Mouse (Mus musculus) liver, postnatal 0 days (tissue): ENCODE measurements around the gene Aff3. TPM values are rescaled to one million over a fixed set of nuclear protein-coding genes. Genes with fewer than 3 reads are reported as not detected.

Source experiments
- ATAC-seq: fragments of 200-750 bp; cut with Nextera tagmentation; 2 replicates; pipeline ENCODE4 v1.8.0; 2017; ENCODE audit warnings: mild to moderate bottlenecking, moderate library complexity
- DNase-seq: peaks from one replicate; pipeline ENCODE4 v3.0.0-alpha.2; 2016
- H3K27ac ChIP-seq: fragments of 300-500 bp; sonication (generic); 2 replicates; pipeline ENCODE4 v1.5.1; 2014; ENCODE audit warnings: antibody characterized with exemption, moderate library complexity, mild to moderate bottlenecking, low read depth
- H3K27me3 ChIP-seq: fragments of 300-500 bp; sonication (generic); 2 replicates; pipeline ENCODE4 v1.6.1; 2014; ENCODE audit warnings: low read length, control low read depth, mixed read lengths; ENCODE audit not compliant: insufficient read depth
- H3K36me3 ChIP-seq: fragments of 300-500 bp; sonication (generic); replicated peaks from 2 replicates; pipeline ENCODE4 v1.6.1; 2014; ENCODE audit warnings: mild to moderate bottlenecking, control low read depth, low read length, moderate library complexity, mixed read lengths; ENCODE audit not compliant: insufficient read depth
- H3K4me1 ChIP-seq: fragments of 300-500 bp; sonication (generic); 2 replicates; pipeline ENCODE4 v1.6.1; 2014; ENCODE audit warnings: antibody characterized with exemption, mild to moderate bottlenecking, control low read depth; ENCODE audit not compliant: insufficient read depth
- H3K4me2 ChIP-seq: fragments of 300-500 bp; sonication (generic); 2 replicates; pipeline ENCODE4 v1.6.1; 2014; ENCODE audit warnings: low read depth, mild to moderate bottlenecking, low read length, moderate library complexity, mixed read lengths
- H3K4me3 ChIP-seq: fragments of 300-500 bp; sonication (generic); 2 replicates; pipeline ENCODE4 v1.5.1; 2014; ENCODE audit warnings: low read depth, low read length
- H3K9ac ChIP-seq: fragments of 300-500 bp; sonication (generic); replicated peaks from 2 replicates; pipeline ENCODE4 v1.6.1; 2014; ENCODE audit warnings: mild to moderate bottlenecking, moderate library complexity
- H3K9me3 ChIP-seq: fragments of 300-500 bp; sonication (generic); 2 replicates; pipeline ENCODE4 v1.6.1; 2016; ENCODE audit warnings: mild to moderate bottlenecking, control low read depth, low read length, mixed read lengths
- CTCF ChIP-seq: sonication (generic); IDR thresholded peaks from 2 replicates; pipeline ENCODE4 v1.5.1; 2016; ENCODE audit warnings: antibody characterized with exemption, low read depth
- EP300 ChIP-seq: IDR thresholded peaks from 2 replicates; pipeline ENCODE4 v1.6.1; 2016; ENCODE audit warnings: antibody characterized with exemption, low read depth, mild to moderate bottlenecking
- WGBS: fragments of 180-500 bp; shearing (Covaris S2); extraction: QIAGEN DNeasy Blood & Tissue Kit; methylation state at CpG from one replicate; pipeline ENCODE4 v1.1.7; 2014; ENCODE audit not compliant: insufficient replicate concordance; 5-methylcytosine and 5-hydroxymethylcytosine counted together
- polyA plus RNA-seq: library from polyadenylated mRNA; unstranded; fragments of >200 nt; fragmentation: Nextera tagmentation; extraction: Ambion mirVana; gene quantifications from 2 replicates; pipeline ENCODE4 v1.2.1, GENCODE M21; 2015

Aff3 gene
- polyA plus RNA-seq, 1 experiment from 2014 or later, result 1.1 TPM

DNA sequence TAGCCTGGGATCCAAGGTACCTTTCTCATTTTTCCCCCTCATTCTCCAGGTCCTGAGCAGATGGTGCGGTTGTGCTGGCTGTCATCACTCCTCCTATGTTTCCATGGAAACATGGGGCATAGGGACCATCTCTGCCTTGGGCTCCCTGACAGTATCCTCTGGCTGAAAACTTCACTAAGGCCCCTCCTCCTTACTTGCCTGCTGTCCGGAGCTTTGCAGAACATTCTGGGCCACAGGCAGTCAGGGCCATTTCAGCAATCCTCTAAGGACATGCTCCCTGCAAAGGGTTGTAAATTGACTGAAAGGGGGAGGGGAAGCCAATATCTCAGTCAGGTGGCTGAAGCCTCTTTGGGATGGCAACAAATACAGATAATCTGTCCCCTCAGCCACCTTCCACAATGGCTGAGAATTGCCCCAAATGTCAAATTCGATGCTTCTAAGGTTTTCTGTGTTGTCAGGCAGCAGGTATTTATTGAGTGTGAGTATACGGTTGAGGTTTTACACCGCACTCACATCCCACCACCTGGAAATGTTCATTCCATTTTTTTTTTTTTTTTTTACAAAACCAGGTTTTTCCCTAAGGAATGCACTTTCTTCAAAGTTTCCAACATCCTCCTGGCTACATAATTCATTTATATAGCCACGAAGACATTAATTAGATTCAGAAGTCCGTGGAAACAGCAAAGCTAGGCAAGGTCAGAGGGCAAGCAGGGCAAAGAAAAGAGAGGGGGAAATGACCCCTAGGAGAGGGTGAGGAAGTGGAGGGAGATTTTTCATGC is 33.1 kb downstream of the Aff3 start:
- H3K36me3 ChIP-seq, result no peaks in the 10 kb centered on the region
- no peak overlapping the region for H3K4me3 ChIP-seq
- TF ChIP-seq CTCF (no peak), EP300 (no peak)
- DNase-seq (no peak), ATAC-seq (no peak)
- H3K4me1 ChIP-seq, result peaks cover 2% of the 10 kb centered on the region; the same call in 1 of the 2 replicates
- H3K4me2 ChIP-seq, result no peak overlapping the region
- peaks cover 37% of the 10 kb centered on the region for H3K27me3 ChIP-seq
- no peak overlapping the region for H3K27ac ChIP-seq
- WGBS, result 54% methylated on average over 7 of the region's 7 CpGs
- no peaks in the 10 kb centered on the region for H3K9me3 ChIP-seq
- no peak overlapping the region for H3K9ac ChIP-seq

DNA sequence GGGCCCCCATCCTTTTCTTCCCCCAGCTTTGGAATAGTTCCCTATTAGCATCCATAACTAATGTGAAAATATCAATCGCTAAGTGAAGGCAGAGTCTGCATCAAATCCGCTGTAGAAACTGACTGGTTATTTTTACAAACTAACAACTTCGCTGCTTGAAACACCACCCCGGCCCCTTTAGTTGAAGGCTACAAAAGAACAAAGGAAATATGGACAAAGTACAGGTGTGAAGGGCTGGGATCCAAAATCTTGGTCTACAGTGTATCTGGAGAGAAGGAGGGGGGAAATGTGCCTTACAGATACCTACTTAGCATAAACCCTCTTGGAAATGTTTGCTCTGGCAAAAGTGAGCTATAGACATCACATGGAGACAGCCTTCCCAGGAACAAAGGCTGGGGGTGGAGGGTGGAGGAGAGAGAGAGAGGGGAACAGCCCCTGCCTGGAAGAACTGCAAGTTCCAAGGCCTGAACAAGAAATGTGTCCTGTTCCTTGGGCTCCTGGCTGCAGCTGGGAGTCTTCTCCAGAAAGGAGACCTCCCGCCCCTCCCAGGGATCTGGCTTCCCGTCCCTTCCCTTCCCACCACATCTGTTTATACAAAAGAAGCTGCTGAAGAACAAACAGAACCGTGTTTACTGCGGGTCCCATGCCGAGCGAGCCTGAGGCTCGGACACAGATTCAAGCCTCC is 35.7 kb downstream of the Aff3 start:
- no peak for ATAC-seq
- H3K4me1 ChIP-seq, result peaks cover 2% of the 10 kb centered on the region; the same call in 1 of the 2 replicates
- no peaks in the 10 kb centered on the region for H3K9me3 ChIP-seq
- no peak overlapping the region for H3K27ac ChIP-seq
- DNase-seq, result no peak
- no peak overlapping the region for H3K9ac ChIP-seq
- WGBS, result 51% methylated on average over 11 of the region's 11 CpGs
- H3K27me3 ChIP-seq, result peaks cover 44% of the 10 kb centered on the region
- no peak overlapping the region for H3K4me3 ChIP-seq
- H3K4me2 ChIP-seq, result no peak overlapping the region
- no peaks in the 10 kb centered on the region for H3K36me3 ChIP-seq
- TF ChIP-seq EP300 (no peak), CTCF (no peak)

GRCm38 (mm10) chr1:38628426-38628825 is 36.3 kb downstream of the Aff3 start:
- no peak for DNase-seq
- Histone ChIP-seq H3K36me3 (no peaks in the 10 kb centered on the region), H3K9ac (no peak overlapping the region), H3K4me1 (peaks cover 2% of the 10 kb centered on the region; the same call in 1 of the 2 replicates), H3K27ac (no peak overlapping the region), H3K9me3 (no peaks in the 10 kb centered on the region), H3K4me2 (peak overlapping the region; percentile 79), H3K27me3 (peaks cover 47% of the 10 kb centered on the region), H3K4me3 (no peak overlapping the region)
- ATAC-seq, result no peak
- TF ChIP-seq EP300 (no peak), CTCF (no peak)
- WGBS, result 50% methylated on average over 8 of the region's 8 CpGs

GRCm38 (mm10) chr1:38627683-38628361 is 36.9 kb downstream of the Aff3 start:
- Histone ChIP-seq H3K9me3 (no peaks in the 10 kb centered on the region), H3K4me1 (peaks cover 2% of the 10 kb centered on the region; the same call in 1 of the 2 replicates), H3K4me3 (peak overlapping the region; percentile 50), H3K36me3 (no peaks in the 10 kb centered on the region), H3K27me3 (peaks cover 50% of the 10 kb centered on the region), H3K27ac (no peak overlapping the region), H3K9ac (peak overlapping the region; percentile 30), H3K4me2 (peak overlapping the region; percentile 79)
- no peak for DNase-seq
- ATAC-seq, result no peak
- TF ChIP-seq CTCF (no peak), EP300 (no peak)
- 1% methylated on average over 42 of the region's 42 CpGs for WGBS

- ATAC-seq (peak; percentile 66), DNase-seq (peak; percentile 42)
- Histone ChIP-seq H3K27ac (no peak overlapping the region), H3K27me3 (peaks cover 50% of the 10 kb centered on the region), H3K9ac (peak overlapping the region; percentile 41), H3K9me3 (no peaks in the 10 kb centered on the region), H3K4me1 (peaks cover 2% of the 10 kb centered on the region; the same call in 1 of the 2 replicates), H3K4me3 (peak overlapping the region; percentile 50), H3K4me2 (peak overlapping the region; percentile 79), H3K36me3 (no peaks in the 10 kb centered on the region)
- 7% methylated on average over 59 of the region's 133 CpGs for WGBS
- TF ChIP-seq EP300 (no peak), CTCF (no peak)
These were observed 37.8 kb downstream of the Aff3 start for GRCm38 (mm10) chr1:38626739-38627661.
